Mouse (Mus musculus): ENCODE data around the gene Rcc1l. TPM values are rescaled to one million over a fixed set of nuclear protein-coding genes. Genes with fewer than 3 reads are reported as not detected.
A peak's percentile ranks its signal among the peaks of the same experiment; 100 is the strongest.

Gene Rcc1l
- total RNA-seq, 1 experiment from 2014 or later = 8.0 TPM

- ATAC-seq (replicated peaks in 1 of 2; ENCODE audit: insufficient read depth in 1 of 2, low FRiP score in 2 of 2, low TSS enrichment in 1 of 2, low read depth in 1 of 2, poor library complexity in 2 of 2, severe bottlenecking in 2 of 2) = peak; percentile 13 to 30; a peak in 1 of 4 replicates
Observed at GRCm38 (mm10) chr5:134179871-134180270, 3.3 kb upstream of the Rcc1l start.

DNA sequence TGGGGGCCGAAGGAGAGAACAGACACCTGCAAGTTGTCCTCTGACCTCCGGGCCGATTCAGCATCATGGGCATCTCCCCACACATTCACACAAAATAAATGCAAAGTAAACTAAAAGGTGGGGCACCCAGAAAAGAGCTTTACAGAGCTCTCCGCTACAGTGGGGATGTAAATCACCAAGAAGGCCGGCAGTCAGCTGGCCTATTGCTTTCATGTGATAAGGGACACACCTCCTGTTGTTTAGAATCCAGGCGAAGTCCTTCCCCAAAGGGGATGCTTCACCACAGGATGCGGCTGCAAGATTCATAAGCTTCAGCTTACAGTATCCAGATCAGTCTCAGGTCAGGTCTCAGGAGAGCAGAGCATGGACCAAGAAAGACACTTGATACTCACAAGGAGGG lies 2.0 kb upstream of the Rcc1l start:
- no peak for ATAC-seq (replicated peaks in 1 of 2; ENCODE audit: insufficient read depth in 1 of 2, low FRiP score in 2 of 2, low TSS enrichment in 1 of 2, low read depth in 1 of 2, poor library complexity in 2 of 2, severe bottlenecking in 2 of 2)

DNA sequence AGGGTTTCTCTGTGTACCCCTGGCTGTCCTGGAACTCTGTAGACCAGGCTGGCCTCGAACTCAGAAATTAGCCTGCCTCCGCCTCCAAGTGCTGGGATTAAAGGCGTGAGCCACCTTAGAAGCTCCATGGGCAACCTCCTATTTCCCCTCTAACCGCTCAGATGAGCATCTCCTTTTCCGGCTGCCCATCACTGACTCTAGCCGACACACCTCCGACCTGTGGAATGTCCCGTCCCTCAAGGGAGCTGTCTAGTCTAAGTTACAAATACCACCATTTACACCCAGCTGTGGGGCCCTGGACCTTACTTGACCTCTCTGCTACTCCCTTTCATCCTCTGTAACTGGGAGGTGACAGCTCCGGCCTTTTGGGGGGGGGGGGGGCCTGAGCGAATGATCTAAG lies 878 bp downstream of the Rcc1l start:
- ATAC-seq (replicated peaks in 1 of 2; ENCODE audit: insufficient read depth in 1 of 2, low FRiP score in 2 of 2, low TSS enrichment in 1 of 2, low read depth in 1 of 2, poor library complexity in 2 of 2, severe bottlenecking in 2 of 2) = no peak

DNA sequence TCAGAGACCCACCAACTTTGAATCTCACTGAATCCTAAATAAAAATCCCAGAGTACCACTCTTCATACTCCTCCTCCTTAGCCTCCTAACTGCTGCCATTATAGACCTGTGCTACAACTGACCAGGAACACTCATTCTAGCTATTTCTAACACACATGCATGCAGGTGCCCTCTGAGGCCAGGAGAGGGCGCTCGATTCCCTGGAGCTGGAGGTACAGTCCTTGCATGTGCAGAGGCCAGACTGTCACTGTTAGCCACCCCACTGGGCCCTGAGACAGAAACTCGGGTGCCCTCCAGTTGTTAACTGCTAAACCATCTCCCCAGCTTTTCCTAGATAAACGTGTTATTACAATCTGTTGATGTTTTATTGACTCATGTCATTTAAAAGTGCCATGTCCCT lies 3.4 kb downstream of the Rcc1l start:
- peak; percentile 51 to 60; a peak in 1 of 4 replicates for ATAC-seq (replicated peaks in 1 of 2; ENCODE audit: insufficient read depth in 1 of 2, low FRiP score in 2 of 2, low TSS enrichment in 1 of 2, low read depth in 1 of 2, poor library complexity in 2 of 2, severe bottlenecking in 2 of 2)

DNA sequence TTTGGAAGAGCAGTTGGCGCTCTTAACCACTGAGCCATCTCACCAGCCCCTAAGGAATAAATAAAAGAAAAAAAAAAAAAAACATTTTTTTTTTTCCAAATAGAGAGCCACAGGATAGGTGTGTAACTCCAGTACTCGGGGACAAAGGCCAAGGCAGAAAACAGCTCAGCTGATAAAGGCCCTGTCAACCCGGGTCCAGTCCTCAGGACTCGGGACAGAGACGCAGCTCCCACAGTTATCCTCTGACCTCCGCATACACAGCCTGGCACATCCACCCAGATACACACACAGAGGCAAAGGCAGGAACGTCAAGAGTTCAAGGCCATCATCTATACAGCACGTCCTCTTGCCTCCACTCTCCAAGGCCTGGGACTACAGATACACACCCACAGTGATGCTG lies 6.4 kb downstream of the Rcc1l start:
- ATAC-seq (replicated peaks in 1 of 2; ENCODE audit: insufficient read depth in 1 of 2, low FRiP score in 2 of 2, low TSS enrichment in 1 of 2, low read depth in 1 of 2, poor library complexity in 2 of 2, severe bottlenecking in 2 of 2) = no peak

- ATAC-seq (replicated peaks in 1 of 2; ENCODE audit: insufficient read depth in 1 of 2, low FRiP score in 2 of 2, low TSS enrichment in 1 of 2, low read depth in 1 of 2, poor library complexity in 2 of 2, severe bottlenecking in 2 of 2) = no peak
Observed at GRCm38 (mm10) chr5:134169231-134169630, 7.3 kb downstream of the Rcc1l start.

GRCm38 (mm10) chr5:134168033-134168432 lies 8.5 kb downstream of the Rcc1l start:
- no peak for ATAC-seq (replicated peaks in 1 of 2; ENCODE audit: insufficient read depth in 1 of 2, low FRiP score in 2 of 2, low TSS enrichment in 1 of 2, low read depth in 1 of 2, poor library complexity in 2 of 2, severe bottlenecking in 2 of 2)

DNA sequence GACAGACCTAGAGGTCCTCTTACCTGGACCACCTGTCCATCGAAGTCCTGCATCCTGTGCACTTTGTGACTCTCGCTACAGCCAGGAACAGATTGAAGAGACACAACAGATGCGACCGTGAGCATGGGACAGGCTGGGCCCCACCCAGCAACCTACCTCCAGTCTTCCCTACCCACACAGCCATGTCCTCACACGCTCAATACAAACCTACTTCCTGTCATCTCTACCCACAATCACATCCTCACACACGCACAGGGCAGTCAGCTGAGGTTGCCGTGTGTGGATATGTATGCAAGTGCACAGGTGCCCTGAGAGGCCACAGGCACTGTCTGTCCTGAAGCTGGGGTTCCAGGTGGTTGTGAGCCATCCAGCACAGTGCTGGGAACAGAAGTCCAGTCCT lies 9.9 kb downstream of the Rcc1l start:
- no peak; a peak in 1 of 4 replicates for ATAC-seq (replicated peaks in 1 of 2; ENCODE audit: insufficient read depth in 1 of 2, low FRiP score in 2 of 2, low TSS enrichment in 1 of 2, low read depth in 1 of 2, poor library complexity in 2 of 2, severe bottlenecking in 2 of 2)

DNA sequence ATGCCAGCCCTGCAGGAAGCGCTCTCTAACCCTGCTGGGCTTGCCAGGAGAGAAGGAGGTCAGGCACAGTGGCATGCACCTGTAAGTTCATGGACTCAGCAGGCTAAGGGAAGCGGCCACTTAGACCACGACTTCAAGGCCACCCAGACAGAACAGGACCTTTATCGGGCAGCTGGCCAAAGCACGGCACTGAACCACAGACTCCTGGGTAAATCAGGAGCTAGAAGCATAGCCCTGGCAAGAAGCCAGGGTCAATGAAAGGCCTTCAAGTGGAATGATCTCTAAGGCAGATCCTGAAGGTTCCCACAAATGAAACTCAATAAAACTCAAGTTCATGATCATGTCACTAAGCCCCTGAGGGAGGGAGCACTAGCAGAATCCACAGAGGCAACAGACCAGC lies 11.9 kb downstream of the Rcc1l start:
- no peak for ATAC-seq (replicated peaks in 1 of 2; ENCODE audit: insufficient read depth in 1 of 2, low FRiP score in 2 of 2, low TSS enrichment in 1 of 2, low read depth in 1 of 2, poor library complexity in 2 of 2, severe bottlenecking in 2 of 2)

- no peak for ATAC-seq (replicated peaks in 1 of 2; ENCODE audit: insufficient read depth in 1 of 2, low FRiP score in 2 of 2, low TSS enrichment in 1 of 2, low read depth in 1 of 2, poor library complexity in 2 of 2, severe bottlenecking in 2 of 2)
Observed at GRCm38 (mm10) chr5:134155916-134156466, 20.6 kb downstream of the Rcc1l start.

GRCm38 (mm10) chr5:134151895-134152294 lies 24.7 kb downstream of the Rcc1l start:
- ATAC-seq (replicated peaks in 1 of 2; ENCODE audit: insufficient read depth in 1 of 2, low FRiP score in 2 of 2, low TSS enrichment in 1 of 2, low read depth in 1 of 2, poor library complexity in 2 of 2, severe bottlenecking in 2 of 2) = no peak

GRCm38 (mm10) chr5:134148153-134148552 lies 28.4 kb downstream of the Rcc1l start:
- no peak for ATAC-seq (replicated peaks in 1 of 2; ENCODE audit: insufficient read depth in 1 of 2, low FRiP score in 2 of 2, low TSS enrichment in 1 of 2, low read depth in 1 of 2, poor library complexity in 2 of 2, severe bottlenecking in 2 of 2)

- ATAC-seq (replicated peaks in 1 of 2; ENCODE audit: insufficient read depth in 1 of 2, low FRiP score in 2 of 2, low TSS enrichment in 1 of 2, low read depth in 1 of 2, poor library complexity in 2 of 2, severe bottlenecking in 2 of 2) = no peak
Observed at GRCm38 (mm10) chr5:134147194-134147753, 29.3 kb downstream of the Rcc1l start.

DNA sequence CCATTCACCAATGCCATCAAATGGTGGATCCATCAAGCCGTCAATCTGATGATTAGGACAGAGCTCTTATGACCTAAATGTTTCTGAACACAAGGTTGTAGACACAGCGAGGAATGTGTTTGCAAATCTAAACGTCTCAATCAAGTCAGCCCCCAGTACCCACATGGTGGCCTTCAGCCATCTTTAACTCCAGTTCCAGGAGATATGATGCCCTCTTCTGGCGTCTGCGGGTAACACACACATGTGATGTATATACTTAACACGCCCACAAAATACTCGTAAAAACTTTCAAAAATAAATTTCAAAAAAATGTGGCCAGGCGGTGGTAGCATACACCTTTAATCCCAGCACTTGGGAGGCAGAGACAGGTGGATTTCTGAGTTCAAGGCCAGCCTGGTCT lies 31.6 kb downstream of the Rcc1l start:
- no peak for ATAC-seq (replicated peaks in 1 of 2; ENCODE audit: insufficient read depth in 1 of 2, low FRiP score in 2 of 2, low TSS enrichment in 1 of 2, low read depth in 1 of 2, poor library complexity in 2 of 2, severe bottlenecking in 2 of 2)

GRCm38 (mm10) chr5:134142381-134142780 lies 34.2 kb downstream of the Rcc1l start:
- ATAC-seq (replicated peaks in 1 of 2; ENCODE audit: insufficient read depth in 1 of 2, low FRiP score in 2 of 2, low TSS enrichment in 1 of 2, low read depth in 1 of 2, poor library complexity in 2 of 2, severe bottlenecking in 2 of 2) = 0 out of 4 replicates have a peak, but pooled peaks of 1 of the 2 experiments have one; percentile 2

GRCm38 (mm10) chr5:134141236-134141635 lies 35.3 kb downstream of the Rcc1l start:
- no peak for ATAC-seq (replicated peaks in 1 of 2; ENCODE audit: insufficient read depth in 1 of 2, low FRiP score in 2 of 2, low TSS enrichment in 1 of 2, low read depth in 1 of 2, poor library complexity in 2 of 2, severe bottlenecking in 2 of 2)

DNA sequence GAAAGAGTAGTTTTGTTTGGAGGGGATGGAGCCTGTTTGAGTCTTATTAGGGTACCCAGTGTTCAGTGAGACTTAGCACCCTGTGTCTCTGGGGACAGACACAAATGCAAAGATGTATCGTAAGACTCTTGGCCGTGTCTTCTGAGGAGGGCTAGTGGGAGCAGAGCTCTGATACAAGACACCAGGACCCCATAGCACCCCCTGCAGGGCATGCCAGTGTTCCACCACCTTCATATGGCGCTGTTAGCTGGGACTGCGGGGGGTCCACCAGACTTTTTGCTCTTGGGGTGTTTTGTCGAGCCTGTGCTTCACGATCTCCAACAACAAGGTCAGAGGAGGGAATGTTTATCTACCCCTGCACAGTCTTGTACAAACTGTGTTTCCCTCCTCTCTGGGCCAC lies 37.1 kb downstream of the Rcc1l start:
- no peak for ATAC-seq (replicated peaks in 1 of 2; ENCODE audit: insufficient read depth in 1 of 2, low FRiP score in 2 of 2, low TSS enrichment in 1 of 2, low read depth in 1 of 2, poor library complexity in 2 of 2, severe bottlenecking in 2 of 2)

DNA sequence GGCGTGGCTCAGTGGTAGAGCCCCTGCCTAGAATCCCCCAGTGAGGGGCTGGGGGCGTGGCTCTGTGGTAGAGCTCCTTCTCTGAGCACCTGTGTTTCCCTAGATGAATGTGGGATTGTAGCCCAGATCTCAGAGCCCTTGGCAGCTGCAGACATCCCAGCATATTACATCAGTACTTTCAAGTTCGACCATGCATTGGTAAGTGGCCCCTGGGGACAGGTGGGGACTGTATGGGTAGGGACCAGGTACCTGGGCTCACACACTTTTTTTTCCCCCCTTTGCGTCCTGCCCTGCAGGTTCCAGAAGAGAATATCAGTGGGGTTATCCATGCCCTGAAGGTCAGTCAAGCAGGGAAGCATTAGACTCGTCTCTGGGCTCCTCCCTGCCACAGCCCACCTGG lies 38.6 kb downstream of the Rcc1l start:
- ATAC-seq (replicated peaks in 1 of 2; ENCODE audit: insufficient read depth in 1 of 2, low FRiP score in 2 of 2, low TSS enrichment in 1 of 2, low read depth in 1 of 2, poor library complexity in 2 of 2, severe bottlenecking in 2 of 2) = no peak

- no peak for ATAC-seq (replicated peaks in 1 of 2; ENCODE audit: insufficient read depth in 1 of 2, low FRiP score in 2 of 2, low TSS enrichment in 1 of 2, low read depth in 1 of 2, poor library complexity in 2 of 2, severe bottlenecking in 2 of 2)
Observed at GRCm38 (mm10) chr5:134136022-134136421, 40.6 kb downstream of the Rcc1l start.
